Mouse (Mus musculus) lung, embryonic 15.5 days (tissue): Measurements from ENCODE around the gene Klhl30. TPM values are rescaled to one million over a fixed set of nuclear protein-coding genes. Genes with fewer than 3 reads are reported as not detected.

Source experiments
- ATAC-seq: fragments of 200-750 bp; cut with Nextera tagmentation; 2 replicates; pipeline ENCODE4 v1.8.0; 2017; ENCODE audit warnings: moderate number of reproducible peaks, borderline replicate concordance; ENCODE audit not compliant: low FRiP score, low TSS enrichment; ENCODE audit errors: extremely low read depth
- H3K27ac ChIP-seq: fragments of 300-500 bp; sonication (generic); 2 replicates; pipeline ENCODE4 v1.5.1; 2015; ENCODE audit warnings: moderate library complexity, mild to moderate bottlenecking, inconsistent platforms
- H3K27me3 ChIP-seq: fragments of 300-500 bp; sonication (generic); 2 replicates; pipeline ENCODE4 v1.6.1; 2015; ENCODE audit warnings: inconsistent platforms
- H3K36me3 ChIP-seq: fragments of 300-500 bp; sonication (generic); 2 replicates; pipeline ENCODE4 v1.6.1; 2015; ENCODE audit warnings: inconsistent platforms
- H3K4me1 ChIP-seq: fragments of 300-500 bp; sonication (generic); 2 replicates; pipeline ENCODE4 v1.6.1; 2015; ENCODE audit warnings: inconsistent platforms
- H3K4me2 ChIP-seq: fragments of 300-500 bp; sonication (generic); 2 replicates; pipeline ENCODE4 v1.6.1; 2015; ENCODE audit warnings: inconsistent platforms, mild to moderate bottlenecking, moderate library complexity
- H3K4me3 ChIP-seq: fragments of 300-500 bp; sonication (generic); 2 replicates; pipeline ENCODE4 v1.5.1; 2015; ENCODE audit warnings: mild to moderate bottlenecking, inconsistent platforms
- H3K9ac ChIP-seq: fragments of 300-500 bp; sonication (generic); 2 replicates; pipeline ENCODE4 v1.6.1; 2015; ENCODE audit warnings: inconsistent platforms
- H3K9me3 ChIP-seq: fragments of 300-500 bp; sonication (generic); 2 replicates; pipeline ENCODE4 v1.6.1; 2016; ENCODE audit warnings: inconsistent platforms
- WGBS: fragments of 180-500 bp; shearing (Covaris S2); methylation state at CpG from one replicate; pipeline ENCODE4 v1.1.7; 2015; 5-methylcytosine and 5-hydroxymethylcytosine counted together
- polyA plus RNA-seq: library from polyadenylated mRNA; unstranded; fragments of >200 nt; fragmentation: Nextera tagmentation; extraction: Ambion mirVana; gene quantifications from 2 replicates; pipeline ENCODE4 v1.2.1, GENCODE M21; 2015

Gene Klhl30
- polyA plus RNA-seq, 1 experiment from 2014 or later: 2.3 TPM

GRCm38 (mm10) chr1:91366215-91367108, 15.6 kb downstream of the Klhl30 start, which contains the start of gene Erfe:
Gene Erfe (plus strand): TSS chr1:91366430.
- Histone ChIP-seq H3K36me3 (peaks cover 6% of the 10 kb centered on the region), H3K27ac (no peak within 1 kb of the TSS), H3K4me2 (peak within 1 kb of the TSS; percentile 99), H3K4me1 (peaks cover 17% of the 10 kb centered on the region), H3K9ac (peak within 1 kb of the TSS; percentile 59), H3K9me3 (no peaks in the 10 kb centered on the region), H3K4me3 (peak within 1 kb of the TSS; percentile 53), H3K27me3 (no peaks in the 10 kb centered on the region; the same call in 1 of the 2 replicates)
- peak; percentile 53; the same call in 1 of the 2 replicates for ATAC-seq
- WGBS: under 1% methylated on average over 67 of the region's 68 CpGs

- no peak overlapping the region for H3K9ac ChIP-seq
- peak overlapping the region; percentile 99; the same call in 1 of the 2 replicates for H3K4me2 ChIP-seq
- no peak overlapping the region for H3K27ac ChIP-seq
- H3K4me3 ChIP-seq: no peak overlapping the region
- H3K9me3 ChIP-seq: no peaks in the 10 kb centered on the region
- WGBS: 94% methylated on average over 3 of the region's 3 CpGs
- H3K27me3 ChIP-seq: no peaks in the 10 kb centered on the region; the same call in 1 of the 2 replicates
- peaks cover 14% of the 10 kb centered on the region for H3K36me3 ChIP-seq
- H3K4me1 ChIP-seq: peaks cover 17% of the 10 kb centered on the region
- no peak for ATAC-seq
Observed at GRCm38 (mm10) chr1:91367295-91367694, 16.5 kb downstream of the Klhl30 start.

DNA sequence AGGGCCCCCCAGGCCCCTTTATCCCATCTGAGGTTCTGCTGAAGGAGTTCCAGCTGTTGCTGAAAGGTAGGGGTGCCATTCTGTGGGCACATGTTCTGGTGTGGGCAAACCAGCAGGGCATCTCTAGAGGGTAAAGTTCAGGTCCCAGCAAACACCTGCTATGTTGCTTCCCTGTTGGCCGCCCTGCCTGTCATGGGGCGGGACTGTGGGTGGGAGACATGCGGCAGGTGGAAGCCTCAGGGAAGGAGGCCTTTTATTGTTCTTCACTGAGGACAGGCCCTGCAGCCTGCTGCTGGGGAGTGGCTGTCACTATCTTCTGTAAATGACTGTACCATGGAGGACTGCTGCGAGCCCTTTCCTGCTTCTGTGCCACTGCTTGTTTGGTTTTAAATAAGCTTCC, 18.6 kb downstream of the Klhl30 start:
- H3K9ac ChIP-seq: no peak overlapping the region
- no peak overlapping the region for H3K4me3 ChIP-seq
- no peak overlapping the region for H3K4me2 ChIP-seq
- no peaks in the 10 kb centered on the region; the same call in 1 of the 2 replicates for H3K27me3 ChIP-seq
- H3K9me3 ChIP-seq: no peaks in the 10 kb centered on the region
- H3K27ac ChIP-seq: no peak overlapping the region
- ATAC-seq: no peak
- H3K4me1 ChIP-seq: peaks cover 17% of the 10 kb centered on the region
- WGBS: 74% methylated on average over 4 of the region's 4 CpGs
- peaks cover 35% of the 10 kb centered on the region for H3K36me3 ChIP-seq

DNA sequence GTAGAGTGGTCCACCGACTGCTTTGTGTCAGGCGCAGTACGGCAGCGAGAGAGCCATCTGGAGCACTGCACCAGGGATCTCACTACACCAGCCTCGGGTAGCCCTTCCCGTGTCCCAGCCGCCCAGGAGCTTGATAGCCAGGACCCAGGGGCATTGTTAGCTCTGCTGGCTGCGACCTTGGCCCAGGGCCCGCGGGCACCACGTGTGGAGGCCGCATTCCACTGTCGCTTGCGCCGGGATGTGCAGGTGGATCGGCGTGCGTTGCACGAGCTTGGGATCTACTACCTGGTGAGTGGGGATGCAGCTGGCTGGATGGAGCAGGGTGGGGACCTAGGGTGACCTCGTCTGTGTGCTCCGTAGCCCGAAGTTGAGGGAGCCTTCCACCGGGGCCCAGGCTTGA, 19.2 kb downstream of the Klhl30 start:
- Histone ChIP-seq H3K4me3 (no peak overlapping the region), H3K27ac (no peak overlapping the region), H3K4me1 (peaks cover 17% of the 10 kb centered on the region), H3K36me3 (peaks cover 41% of the 10 kb centered on the region), H3K27me3 (no peaks in the 10 kb centered on the region; the same call in 1 of the 2 replicates), H3K9ac (no peak overlapping the region), H3K4me2 (no peak overlapping the region), H3K9me3 (no peaks in the 10 kb centered on the region)
- 81% methylated on average over 23 of the region's 23 CpGs for WGBS
- no peak for ATAC-seq

GRCm38 (mm10) chr1:91373414-91373835, 22.6 kb downstream of the Klhl30 start:
- Histone ChIP-seq H3K4me3 (no peak overlapping the region), H3K4me2 (no peak overlapping the region), H3K36me3 (peaks cover 75% of the 10 kb centered on the region), H3K27me3 (no peaks in the 10 kb centered on the region), H3K27ac (no peak overlapping the region), H3K4me1 (no peaks in the 10 kb centered on the region), H3K9me3 (no peaks in the 10 kb centered on the region), H3K9ac (no peak overlapping the region)
- 88% methylated on average over 6 of the region's 6 CpGs for WGBS
- ATAC-seq: no peak

GRCm38 (mm10) chr1:91380453-91381090, 29.8 kb downstream of the Klhl30 start:
- no peak overlapping the region for H3K27ac ChIP-seq
- H3K9me3 ChIP-seq: no peaks in the 10 kb centered on the region
- no peak overlapping the region for H3K4me3 ChIP-seq
- H3K9ac ChIP-seq: no peak overlapping the region
- H3K4me2 ChIP-seq: no peak overlapping the region
- peaks cover 93% of the 10 kb centered on the region for H3K36me3 ChIP-seq
- H3K27me3 ChIP-seq: no peaks in the 10 kb centered on the region
- ATAC-seq: peak; percentile 55; the same call in 1 of the 2 replicates
- WGBS: 50% methylated on average over 7 of the region's 7 CpGs
- H3K4me1 ChIP-seq: no peaks in the 10 kb centered on the region

DNA sequence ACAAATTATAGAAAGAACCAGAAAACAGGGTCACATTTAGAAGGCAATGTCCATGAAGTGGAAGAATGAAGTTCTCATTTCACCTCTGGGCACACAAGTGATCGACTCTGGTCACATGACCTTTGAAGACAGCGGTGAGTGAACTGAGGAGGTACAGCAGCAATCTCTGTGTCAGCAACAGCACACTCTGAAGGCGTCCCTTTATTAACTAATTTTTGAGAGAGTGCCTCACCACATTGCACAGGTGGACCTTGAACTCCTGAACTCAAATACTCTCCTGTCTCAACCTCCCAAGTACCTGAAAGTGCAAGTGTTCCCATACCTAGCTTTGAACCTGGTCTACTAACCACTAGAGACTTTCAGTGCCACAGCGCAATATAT, 30.3 kb downstream of the Klhl30 start:
- H3K27ac ChIP-seq: no peak overlapping the region
- H3K4me2 ChIP-seq: no peak overlapping the region
- WGBS: 94% methylated on average over 4 of the region's 4 CpGs
- H3K9me3 ChIP-seq: no peaks in the 10 kb centered on the region
- H3K9ac ChIP-seq: no peak overlapping the region
- no peaks in the 10 kb centered on the region for H3K27me3 ChIP-seq
- ATAC-seq: no peak
- peaks cover 91% of the 10 kb centered on the region for H3K36me3 ChIP-seq
- no peak overlapping the region for H3K4me3 ChIP-seq
- H3K4me1 ChIP-seq: no peaks in the 10 kb centered on the region

- Histone ChIP-seq H3K9ac (no peak overlapping the region), H3K9me3 (no peaks in the 10 kb centered on the region), H3K27me3 (no peaks in the 10 kb centered on the region), H3K4me2 (no peak overlapping the region), H3K36me3 (peaks cover 77% of the 10 kb centered on the region), H3K4me3 (no peak overlapping the region), H3K4me1 (no peaks in the 10 kb centered on the region), H3K27ac (no peak overlapping the region)
- 82% methylated on average over 5 of the region's 5 CpGs for WGBS
- no peak for ATAC-seq
Observed at GRCm38 (mm10) chr1:91390369-91390768, 39.6 kb downstream of the Klhl30 start.

- Histone ChIP-seq H3K4me1 (peaks cover 13% of the 10 kb centered on the region), H3K36me3 (peaks cover 14% of the 10 kb centered on the region; the same call in 1 of the 2 replicates), H3K4me2 (peak overlapping the region; percentile 80), H3K9ac (peak overlapping the region; percentile 92), H3K4me3 (peak overlapping the region; percentile 90), H3K27me3 (no peaks in the 10 kb centered on the region), H3K9me3 (no peaks in the 10 kb centered on the region), H3K27ac (peak overlapping the region; percentile 77)
- no peak for ATAC-seq
- under 1% methylated on average over 12 of the region's 12 CpGs for WGBS
Observed at GRCm38 (mm10) chr1:91397927-91398259, 47.1 kb downstream of the Klhl30 start.

DNA sequence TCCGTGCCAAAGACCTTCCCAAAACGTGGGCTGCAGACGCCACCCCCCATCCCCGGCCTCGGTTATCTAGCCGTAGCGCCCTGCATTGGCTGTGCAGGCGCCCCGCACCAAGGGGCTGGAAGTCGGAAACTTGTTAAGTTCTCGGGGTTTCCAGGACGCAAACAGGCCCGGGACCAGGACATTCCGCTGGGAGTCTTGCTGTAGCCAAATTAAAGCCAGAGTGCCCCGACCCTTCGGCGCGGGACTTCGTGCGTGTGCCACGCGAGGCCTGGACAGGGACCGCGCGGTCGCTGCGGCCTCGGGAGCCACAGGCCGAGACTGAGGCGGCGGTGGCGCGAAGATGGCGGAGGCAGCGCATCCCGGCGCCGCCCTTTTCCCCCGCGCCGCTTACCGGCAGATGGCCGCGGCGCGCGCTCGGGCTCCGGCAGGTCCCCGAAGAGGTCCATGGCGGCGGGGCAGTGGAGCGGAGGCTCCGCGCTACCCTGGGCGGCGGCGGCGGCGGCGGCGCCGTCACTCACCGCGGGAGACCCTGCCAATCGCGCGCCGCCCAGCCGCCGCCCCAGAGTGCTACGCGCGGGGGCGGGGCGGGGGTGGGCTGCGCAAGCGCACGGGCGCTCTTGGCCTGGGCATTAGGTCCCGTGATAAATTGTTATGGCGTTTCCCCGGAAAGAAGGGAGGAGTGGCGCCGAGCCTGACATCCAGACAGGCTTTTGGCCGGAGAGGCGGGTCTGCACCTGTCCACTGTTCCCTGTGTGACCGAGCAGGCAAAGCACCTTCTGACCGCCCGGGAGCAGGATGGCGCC, 47.6 kb downstream of the Klhl30 start, which contains the start of gene Ilkap:
Ilkap (minus strand) TSS at position 556 of the 803 bp plus-strand sequence.
- peaks cover 9% of the 10 kb centered on the region; the same call in 1 of the 2 replicates for H3K36me3 ChIP-seq
- H3K4me3 ChIP-seq: peak within 1 kb of the TSS; percentile 90
- H3K4me2 ChIP-seq: peak within 1 kb of the TSS; percentile 80
- H3K9ac ChIP-seq: peak within 1 kb of the TSS; percentile 92
- H3K27ac ChIP-seq: peak within 1 kb of the TSS; percentile 77
- ATAC-seq: peak; percentile 97
- H3K4me1 ChIP-seq: peaks cover 13% of the 10 kb centered on the region
- under 1% methylated on average over 85 of the region's 91 CpGs for WGBS
- no peaks in the 10 kb centered on the region for H3K9me3 ChIP-seq
- no peaks in the 10 kb centered on the region for H3K27me3 ChIP-seq

- Histone ChIP-seq H3K4me2 (no peak overlapping the region), H3K9ac (no peak overlapping the region), H3K4me1 (peaks cover 6% of the 10 kb centered on the region), H3K9me3 (no peaks in the 10 kb centered on the region), H3K27me3 (no peaks in the 10 kb centered on the region), H3K36me3 (no peaks in the 10 kb centered on the region), H3K4me3 (no peak overlapping the region), H3K27ac (no peak overlapping the region)
- WGBS: 18% methylated on average over 1 of the region's 1 CpGs
- no peak; the same call in 1 of the 2 replicates for ATAC-seq
Observed at GRCm38 (mm10) chr1:91404976-91405375, 54.2 kb downstream of the Klhl30 start.
